26 mouse cellular contexts compared by ENCODE assay signal in genomic region chrX:103610401-103610800, GRCm38 (mm10). TPM values are rescaled to one million over a fixed set of nuclear protein-coding genes. Genes with fewer than 3 reads are reported as not detected.
DNase-seq lines count a peak whose midpoint lies in the region; ATAC-seq and TF ChIP-seq lines count a peak whose summit lies in the region.
"Had no signal": no experiment of that assay in that cellular context is flagged by ENCODE, and none has a peak within 500 bp of the region (broad histone marks: within the 10 kb centered on the region; RNA-seq: fewer than 3 reads in every experiment).

No protein-coding gene starts in this region.

- H3K27ac ChIP-seq in forebrain, postnatal 0 days (ENCODE audit: low read depth, low read length), result no peak overlapping the region
- no peak overlapping the region for H3K27ac ChIP-seq in forebrain, embryonic 10.5 days
- no peak overlapping the region for H3K27ac ChIP-seq in layer of hippocampus, adult 2 months
- H3K27ac ChIP-seq: embryonic facial prominence, embryonic 13.5 days; heart, embryonic 13.5 days; hindbrain, embryonic 10.5 days; kidney, embryonic 15.5 days; limb, embryonic 12.5 days; liver, embryonic 14.5 days; neural tube, embryonic 15.5 days had no signal

- H3K4me1 ChIP-seq in forebrain, postnatal 0 days (ENCODE audit: insufficient read depth), result no peaks in the 10 kb centered on the region
- H3K4me1 ChIP-seq in forebrain, embryonic 10.5 days, result peaks cover 1% of the 10 kb centered on the region
- peaks cover 5% of the 10 kb centered on the region; the same call in 1 of the 2 replicates for H3K4me1 ChIP-seq in E14TG2a.4 (replicated peaks; ENCODE audit: low read depth, low read length)
- H3K4me1 ChIP-seq: embryonic facial prominence, embryonic 13.5 days; heart, embryonic 13.5 days; hindbrain, embryonic 10.5 days; limb, embryonic 12.5 days had no signal

- H3K4me3 ChIP-seq in forebrain, postnatal 0 days (ENCODE audit: low read depth, low read length), result no peak overlapping the region
- H3K4me3 ChIP-seq in forebrain, embryonic 10.5 days, result no peak overlapping the region
- no peak overlapping the region for H3K4me3 ChIP-seq in layer of hippocampus, adult 2 months
- H3K4me3 ChIP-seq in E14TG2a.4 (replicated peaks; ENCODE audit: low read length), result no peak overlapping the region
- H3K4me3 ChIP-seq: embryonic facial prominence, embryonic 13.5 days; heart, embryonic 13.5 days; hindbrain, embryonic 10.5 days; kidney, embryonic 15.5 days; limb, embryonic 12.5 days; myocyte; neural tube, embryonic 15.5 days had no signal

- no peaks in the 10 kb centered on the region for H3K9me3 ChIP-seq in forebrain, postnatal 0 days (ENCODE audit: low read length)
- H3K9me3 ChIP-seq in forebrain, embryonic 10.5 days, result no peaks in the 10 kb centered on the region
- no peaks in the 10 kb centered on the region for H3K9me3 ChIP-seq in E14TG2a.4 (ENCODE audit: low read length)
- H3K9me3 ChIP-seq: embryonic facial prominence, embryonic 13.5 days; heart, embryonic 13.5 days; hindbrain, embryonic 10.5 days; kidney, embryonic 15.5 days; limb, embryonic 12.5 days; neural tube, embryonic 15.5 days had no signal

- H3K27me3 ChIP-seq in forebrain, postnatal 0 days (ENCODE audit: insufficient read depth, low read length), result no peaks in the 10 kb centered on the region
- no peaks in the 10 kb centered on the region for H3K27me3 ChIP-seq in forebrain, embryonic 10.5 days (ENCODE audit: poor library complexity, severe bottlenecking)
- H3K27me3 ChIP-seq in E14TG2a.4 (ENCODE audit: insufficient read depth, low read length), result peaks cover 45% of the 10 kb centered on the region
- H3K27me3 ChIP-seq: embryonic facial prominence, embryonic 13.5 days; heart, embryonic 13.5 days; kidney, embryonic 15.5 days; limb, embryonic 12.5 days; neural tube, embryonic 15.5 days had no signal

- ATAC-seq in forebrain, postnatal 0 days, result no peak
- ATAC-seq: inflammation-experienced regulatory T-cells, adult 6 months had no signal

- TF ChIP-seq CTCF in forebrain, postnatal 0 days (IDR thresholded peaks at IDR 0.05; ENCODE audit: low read depth), result peak; percentile 46
- peak; percentile 57 for TF ChIP-seq CTCF in layer of hippocampus, adult 2 months (conservative IDR thresholded peaks at IDR 0.05)
- peak; percentile 30 for TF ChIP-seq CTCF in E14TG2a.4 (conservative IDR thresholded peaks at IDR 0.05; ENCODE audit: low read length)

- H3K4me2 ChIP-seq in forebrain, postnatal 0 days (ENCODE audit: low read depth), result no peak overlapping the region
- H3K4me2 ChIP-seq: embryonic facial prominence, embryonic 13.5 days; heart, embryonic 13.5 days; kidney, embryonic 15.5 days; limb, embryonic 12.5 days; midbrain, embryonic 11.5 days; neural tube, embryonic 15.5 days had no signal

- DNase-seq in forebrain, postnatal 0 days, result no peak
- DNase-seq in forebrain, embryonic 10.5 days (ENCODE audit: extremely low spot score, low spot score), result no peak
- no peak for DNase-seq in layer of hippocampus, adult 2 months (ENCODE audit: low spot score in 2 of 2)
- DNase-seq in layer of hippocampus, postnatal 10 days (ENCODE audit: low spot score in 2 of 2), result no peak
- DNase-seq in adipocyte (ENCODE audit: low spot score), result peak; percentile 40
- DNase-seq in frontal cortex, postnatal 10 days (ENCODE audit: low spot score in 2 of 2), result no peak
- no peak for DNase-seq in adrenal gland, postnatal 4 days (ENCODE audit: low spot score in 2 of 2)
- DNase-seq: adrenal gland, postnatal 10 days; B cell, adult 2 months; cerebellum, adult 18-20 months; cerebellum, postnatal 36 days had no signal

- peaks cover 9% of the 10 kb centered on the region; the same call in 1 of the 2 replicates for H3K36me3 ChIP-seq in forebrain, postnatal 0 days (ENCODE audit: insufficient read depth)
- peaks cover 88% of the 10 kb centered on the region for H3K36me3 ChIP-seq in forebrain, embryonic 10.5 days (replicated peaks)
- peaks cover 44% of the 10 kb centered on the region for H3K36me3 ChIP-seq in E14TG2a.4 (ENCODE audit: insufficient read depth, low read length)

- no peak overlapping the region for H3K9ac ChIP-seq in forebrain, postnatal 0 days
- H3K9ac ChIP-seq: embryonic facial prominence, embryonic 13.5 days; heart, embryonic 13.5 days; kidney, embryonic 15.5 days; limb, embryonic 12.5 days; liver, embryonic 14.5 days; neural tube, embryonic 15.5 days had no signal

- 94% methylated on average over 5 of the region's 5 CpGs for WGBS in forebrain, postnatal 0 days
- 94% methylated on average over 5 of the region's 5 CpGs for WGBS in forebrain, embryonic 10.5 days

RNA-seq across cellular contexts. Expression of gene Zcchc13, which starts 20.0 kb away (rescaled TPM):
- total RNA-seq in forebrain, postnatal 0 days (2014; rRNA removed), result not detected in 2 replicates
- not detected in 2 replicates for polyA plus RNA-seq in forebrain, postnatal 0 days (2015; fragmentation: Nextera tagmentation; extraction: Ambion mirVana)
- not detected in 2 replicates for polyA plus RNA-seq in forebrain, embryonic 10.5 days (2016; fragmentation: Nextera tagmentation; extraction: Ambion mirVana)
- not detected for total RNA-seq in layer of hippocampus, adult 2 months (2021)
- not detected for total RNA-seq in layer of hippocampus, postnatal 10 days (2021)
- not detected for total RNA-seq in adrenal gland, postnatal 4 days (2021)
- total RNA-seq: adrenal gland, postnatal 10 days; ES-E14; gastrocnemius, postnatal 4 days; layer of hippocampus, adult 18-20 months; left cerebral cortex, adult 18-20 months had no signal
- polyA plus RNA-seq: embryonic facial prominence, embryonic 13.5 days; heart, embryonic 13.5 days; hindbrain, embryonic 10.5 days; inflammation-experienced regulatory T-cells, adult 6 months; kidney, embryonic 15.5 days; limb, embryonic 12.5 days; liver, embryonic 14.5 days; midbrain, embryonic 11.5 days; myocyte; neural tube, embryonic 15.5 days had no signal
